Mouse (Mus musculus): ENCODE measurements around the gene Ddah2. TPM values are rescaled to one million over a fixed set of nuclear protein-coding genes. Genes with fewer than 3 reads are reported as not detected.

Gene Ddah2
- polyA plus RNA-seq, 1 experiment from 2014 or later, result 614 TPM

- WGBS, result 83% methylated on average over 12 of the region's 12 CpGs
- no peaks in the 10 kb centered on the region for H3K27me3 ChIP-seq (ENCODE audit: control insufficient read depth, insufficient read depth, low read length)
- no peaks in the 10 kb centered on the region for H3K4me1 ChIP-seq (replicated peaks; ENCODE audit: control insufficient read depth, insufficient read depth, low read length)
- DNase-seq (ENCODE audit: low spot score) (no peak), ATAC-seq (ENCODE audit: low FRiP score) (no peak)
- H3K9me3 ChIP-seq (ENCODE audit: control insufficient read depth, low read length), result no peaks in the 10 kb centered on the region
- no peak overlapping the region for H3K4me3 ChIP-seq (ENCODE audit: low read depth, low read length)
- H3K4me2 ChIP-seq (replicated peaks; ENCODE audit: low read depth, low read length), result no peak overlapping the region
- no peak overlapping the region for H3K27ac ChIP-seq (ENCODE audit: low read depth, low read length)
- no peak overlapping the region for H3K9ac ChIP-seq (ENCODE audit: low read depth, low read length)
- H3K36me3 ChIP-seq (ENCODE audit: control insufficient read depth, insufficient read depth, low read length), result peaks cover 6% of the 10 kb centered on the region; the same call in 1 of the 2 replicates
These were observed 38.4 kb downstream of the Ddah2 start for GRCm38 (mm10) chr17:35097164-35097655.

- Histone ChIP-seq H3K36me3 (ENCODE audit: control insufficient read depth, insufficient read depth, low read length) (peaks cover 2% of the 10 kb centered on the region; the same call in 1 of the 2 replicates), H3K4me1 (replicated peaks; ENCODE audit: control insufficient read depth, insufficient read depth, low read length) (no peaks in the 10 kb centered on the region), H3K27me3 (ENCODE audit: control insufficient read depth, insufficient read depth, low read length) (no peaks in the 10 kb centered on the region), H3K27ac (ENCODE audit: low read depth, low read length) (no peak overlapping the region), H3K4me3 (ENCODE audit: low read depth, low read length) (no peak overlapping the region), H3K9me3 (ENCODE audit: control insufficient read depth, low read length) (no peaks in the 10 kb centered on the region), H3K4me2 (replicated peaks; ENCODE audit: low read depth, low read length) (no peak overlapping the region), H3K9ac (ENCODE audit: low read depth, low read length) (no peak overlapping the region)
- ATAC-seq (ENCODE audit: low FRiP score) (no peak), DNase-seq (ENCODE audit: low spot score) (no peak)
- 65% methylated on average over 10 of the region's 10 CpGs for WGBS
These were observed 41.4 kb downstream of the Ddah2 start for GRCm38 (mm10) chr17:35100196-35100765.

GRCm38 (mm10) chr17:35101161-35101560, 42.3 kb downstream of the Ddah2 start:
- no peaks in the 10 kb centered on the region for H3K27me3 ChIP-seq (ENCODE audit: control insufficient read depth, insufficient read depth, low read length)
- no peak overlapping the region for H3K27ac ChIP-seq (ENCODE audit: low read depth, low read length)
- H3K4me2 ChIP-seq (replicated peaks; ENCODE audit: low read depth, low read length), result no peak overlapping the region
- DNase-seq (ENCODE audit: low spot score) (no peak), ATAC-seq (ENCODE audit: low FRiP score) (no peak)
- H3K36me3 ChIP-seq (ENCODE audit: control insufficient read depth, insufficient read depth, low read length), result peaks cover 2% of the 10 kb centered on the region; the same call in 1 of the 2 replicates
- H3K4me3 ChIP-seq (ENCODE audit: low read depth, low read length), result no peak overlapping the region
- 91% methylated on average over 11 of the region's 11 CpGs for WGBS
- no peak overlapping the region for H3K9ac ChIP-seq (ENCODE audit: low read depth, low read length)
- H3K4me1 ChIP-seq (replicated peaks; ENCODE audit: control insufficient read depth, insufficient read depth, low read length), result no peaks in the 10 kb centered on the region
- no peaks in the 10 kb centered on the region for H3K9me3 ChIP-seq (ENCODE audit: control insufficient read depth, low read length)

- H3K9me3 ChIP-seq (ENCODE audit: control insufficient read depth, low read length), result no peaks in the 10 kb centered on the region
- no peak overlapping the region for H3K9ac ChIP-seq (ENCODE audit: low read depth, low read length)
- H3K27ac ChIP-seq (ENCODE audit: low read depth, low read length), result no peak overlapping the region
- no peak overlapping the region for H3K4me2 ChIP-seq (replicated peaks; ENCODE audit: low read depth, low read length)
- ATAC-seq (ENCODE audit: low FRiP score) (no peak), DNase-seq (ENCODE audit: low spot score) (no peak)
- H3K36me3 ChIP-seq (ENCODE audit: control insufficient read depth, insufficient read depth, low read length), result peaks cover 2% of the 10 kb centered on the region; the same call in 1 of the 2 replicates
- H3K4me1 ChIP-seq (replicated peaks; ENCODE audit: control insufficient read depth, insufficient read depth, low read length), result no peaks in the 10 kb centered on the region
- 80% methylated on average over 8 of the region's 8 CpGs for WGBS
- no peaks in the 10 kb centered on the region for H3K27me3 ChIP-seq (ENCODE audit: control insufficient read depth, insufficient read depth, low read length)
- H3K4me3 ChIP-seq (ENCODE audit: low read depth, low read length), result no peak overlapping the region
These were observed 43.5 kb downstream of the Ddah2 start for GRCm38 (mm10) chr17:35102299-35102698.

- H3K4me3 ChIP-seq (ENCODE audit: low read depth, low read length), result no peak overlapping the region
- no peaks in the 10 kb centered on the region for H3K9me3 ChIP-seq (ENCODE audit: control insufficient read depth, low read length)
- H3K36me3 ChIP-seq (ENCODE audit: control insufficient read depth, insufficient read depth, low read length), result peaks cover 2% of the 10 kb centered on the region; the same call in 1 of the 2 replicates
- H3K9ac ChIP-seq (ENCODE audit: low read depth, low read length), result no peak overlapping the region
- DNase-seq (ENCODE audit: low spot score) (no peak), ATAC-seq (ENCODE audit: low FRiP score) (no peak)
- 69% methylated on average over 6 of the region's 6 CpGs for WGBS
- H3K4me2 ChIP-seq (replicated peaks; ENCODE audit: low read depth, low read length), result no peak overlapping the region
- no peaks in the 10 kb centered on the region for H3K27me3 ChIP-seq (ENCODE audit: control insufficient read depth, insufficient read depth, low read length)
- no peak overlapping the region for H3K27ac ChIP-seq (ENCODE audit: low read depth, low read length)
- no peaks in the 10 kb centered on the region for H3K4me1 ChIP-seq (replicated peaks; ENCODE audit: control insufficient read depth, insufficient read depth, low read length)
These were observed 44.4 kb downstream of the Ddah2 start for GRCm38 (mm10) chr17:35103221-35103690.

- Histone ChIP-seq H3K27me3 (ENCODE audit: control insufficient read depth, insufficient read depth, low read length) (no peaks in the 10 kb centered on the region), H3K4me1 (replicated peaks; ENCODE audit: control insufficient read depth, insufficient read depth, low read length) (no peaks in the 10 kb centered on the region), H3K9me3 (ENCODE audit: control insufficient read depth, low read length) (no peaks in the 10 kb centered on the region), H3K36me3 (ENCODE audit: control insufficient read depth, insufficient read depth, low read length) (peaks cover 2% of the 10 kb centered on the region; the same call in 1 of the 2 replicates), H3K4me2 (replicated peaks; ENCODE audit: low read depth, low read length) (no peak overlapping the region), H3K4me3 (ENCODE audit: low read depth, low read length) (no peak overlapping the region), H3K27ac (ENCODE audit: low read depth, low read length) (no peak overlapping the region), H3K9ac (ENCODE audit: low read depth, low read length) (no peak overlapping the region)
- no peak for DNase-seq (ENCODE audit: low spot score)
- ATAC-seq (ENCODE audit: low FRiP score), result no peak
- WGBS, result 91% methylated on average over 7 of the region's 7 CpGs
These were observed 45.2 kb downstream of the Ddah2 start for GRCm38 (mm10) chr17:35104079-35104478.

GRCm38 (mm10) chr17:35104754-35105153, 45.9 kb downstream of the Ddah2 start:
- no peak overlapping the region for H3K4me3 ChIP-seq (ENCODE audit: low read depth, low read length)
- H3K4me1 ChIP-seq (replicated peaks; ENCODE audit: control insufficient read depth, insufficient read depth, low read length), result no peaks in the 10 kb centered on the region
- peaks cover 2% of the 10 kb centered on the region; the same call in 1 of the 2 replicates for H3K36me3 ChIP-seq (ENCODE audit: control insufficient read depth, insufficient read depth, low read length)
- H3K27me3 ChIP-seq (ENCODE audit: control insufficient read depth, insufficient read depth, low read length), result no peaks in the 10 kb centered on the region
- WGBS, result 78% methylated on average over 6 of the region's 6 CpGs
- H3K9ac ChIP-seq (ENCODE audit: low read depth, low read length), result no peak overlapping the region
- DNase-seq (ENCODE audit: low spot score) (no peak), ATAC-seq (ENCODE audit: low FRiP score) (no peak)
- H3K27ac ChIP-seq (ENCODE audit: low read depth, low read length), result no peak overlapping the region
- no peak overlapping the region for H3K4me2 ChIP-seq (replicated peaks; ENCODE audit: low read depth, low read length)
- H3K9me3 ChIP-seq (ENCODE audit: control insufficient read depth, low read length), result no peaks in the 10 kb centered on the region

- Histone ChIP-seq H3K4me1 (replicated peaks; ENCODE audit: control insufficient read depth, insufficient read depth, low read length) (no peaks in the 10 kb centered on the region), H3K4me3 (ENCODE audit: low read depth, low read length) (peak overlapping the region; percentile 12; the same call in 1 of the 2 replicates)
- ATAC-seq (ENCODE audit: low FRiP score), result peak; percentile 30; the same call in 1 of the 2 replicates
These were observed 47.0 kb downstream of the Ddah2 start for GRCm38 (mm10) chr17:35105740-35106389.

More at GRCm38 (mm10) chr17:35105740-35106389, 47.0 kb downstream of the Ddah2 start:
- Histone ChIP-seq H3K9me3 (ENCODE audit: control insufficient read depth, low read length) (no peaks in the 10 kb centered on the region), H3K27ac (ENCODE audit: low read depth, low read length) (no peak overlapping the region), H3K36me3 (ENCODE audit: control insufficient read depth, insufficient read depth, low read length) (peaks cover 2% of the 10 kb centered on the region; the same call in 1 of the 2 replicates), H3K4me2 (replicated peaks; ENCODE audit: low read depth, low read length) (0 out of 2 replicates have a peak overlapping the region, but pooled peaks have one; percentile 20), H3K27me3 (ENCODE audit: control insufficient read depth, insufficient read depth, low read length) (no peaks in the 10 kb centered on the region), H3K9ac (ENCODE audit: low read depth, low read length) (peak overlapping the region; percentile 60)
- DNase-seq (ENCODE audit: low spot score), result peak; percentile 56
- 23% methylated on average over 13 of the region's 13 CpGs for WGBS

Measured in hindbrain, embryonic 11.5 days (tissue).